Mouse (Mus musculus) thymus, postnatal 14 days (tissue): ENCODE measurements at regions not wholly inside any gene's neighbourhood (a gene's known extent, or its start where the extent isn't known, plus 50 kb on each side); places are given as distances from the start of the nearest gene placed in this dataset.

Experiments used
- DNase-seq: peaks from one replicate; pipeline ENCODE4 v3.0.0; 2021

DNA sequence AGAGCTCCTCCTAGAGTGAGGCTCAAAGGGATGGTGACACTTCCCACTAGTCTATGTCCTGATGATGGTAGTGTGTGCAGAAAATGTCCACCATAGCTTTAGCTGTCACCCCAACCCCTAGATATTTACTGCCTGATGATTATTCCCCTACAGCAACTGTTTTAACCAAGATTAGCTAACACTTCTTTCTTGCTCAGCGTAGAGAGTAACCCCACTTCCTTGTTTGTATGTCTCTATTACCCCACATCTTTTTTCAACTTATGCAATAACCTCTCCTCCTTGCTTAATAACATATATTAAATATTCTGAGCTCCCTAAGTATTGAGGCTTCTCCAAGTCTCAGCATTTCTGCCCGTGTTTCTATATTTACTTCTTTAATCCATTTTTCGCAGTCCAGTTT lies 404.2 kb upstream of the Cntn3 start:
- no peak for DNase-seq

DNA sequence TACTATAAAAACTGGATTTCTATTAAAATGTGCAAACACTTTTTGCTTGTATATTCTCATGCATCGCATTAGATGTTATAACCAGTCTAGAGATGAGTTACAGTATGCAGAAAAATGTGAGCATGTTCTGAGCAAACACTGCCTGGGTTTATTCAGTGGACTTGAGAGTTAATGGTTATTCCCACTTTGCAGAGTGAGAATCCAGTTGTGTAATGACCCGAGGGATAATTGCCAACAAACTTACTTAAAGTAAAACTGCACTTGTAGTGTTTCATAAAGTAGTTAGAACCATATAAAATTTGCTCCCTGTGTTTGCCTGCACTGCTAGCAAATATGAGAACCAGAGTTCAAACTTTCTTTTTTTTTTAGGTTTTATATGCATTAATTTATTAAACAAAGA lies 450.4 kb upstream of the Cntn3 start:
- no peak for DNase-seq

DNA sequence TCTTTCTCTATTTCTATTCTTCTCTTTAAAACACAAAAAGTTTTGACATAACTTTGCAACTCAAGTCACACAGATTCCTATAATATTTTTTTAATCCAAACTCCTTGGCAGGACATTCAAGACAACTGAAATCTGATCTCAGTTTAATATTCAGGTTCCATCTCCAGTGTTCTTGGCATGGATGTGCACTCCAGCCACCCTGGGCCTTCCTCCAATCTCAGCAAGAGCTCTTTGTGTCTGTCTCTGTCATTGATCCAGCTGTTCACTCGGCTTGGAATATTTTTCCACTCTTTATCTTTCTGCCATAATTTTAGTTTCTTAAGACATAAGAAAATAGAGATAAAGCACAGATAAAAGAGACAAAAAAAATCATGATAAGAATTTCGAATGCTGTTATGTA lies 451.1 kb upstream of the Cntn3 start:
- no peak for DNase-seq

DNA sequence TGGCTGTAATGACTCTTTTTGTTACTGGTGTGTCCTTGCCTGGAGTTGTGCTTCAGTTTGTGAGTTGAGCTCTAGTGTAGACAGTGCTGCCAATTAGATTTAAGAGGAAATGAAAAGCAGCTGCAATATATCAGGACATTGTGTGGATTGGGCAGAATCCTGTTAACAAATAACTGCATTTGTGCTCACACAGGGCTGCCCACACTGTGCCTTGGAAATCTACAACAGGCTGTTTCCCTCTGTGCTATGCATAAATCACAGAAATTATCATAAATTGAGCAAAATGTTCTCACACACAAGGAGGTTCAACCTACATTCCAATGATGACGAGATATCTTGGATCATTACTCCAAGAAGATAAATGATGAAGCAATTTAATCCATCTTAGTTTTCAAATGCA lies 455.2 kb upstream of the Cntn3 start:
- DNase-seq: no peak

DNA sequence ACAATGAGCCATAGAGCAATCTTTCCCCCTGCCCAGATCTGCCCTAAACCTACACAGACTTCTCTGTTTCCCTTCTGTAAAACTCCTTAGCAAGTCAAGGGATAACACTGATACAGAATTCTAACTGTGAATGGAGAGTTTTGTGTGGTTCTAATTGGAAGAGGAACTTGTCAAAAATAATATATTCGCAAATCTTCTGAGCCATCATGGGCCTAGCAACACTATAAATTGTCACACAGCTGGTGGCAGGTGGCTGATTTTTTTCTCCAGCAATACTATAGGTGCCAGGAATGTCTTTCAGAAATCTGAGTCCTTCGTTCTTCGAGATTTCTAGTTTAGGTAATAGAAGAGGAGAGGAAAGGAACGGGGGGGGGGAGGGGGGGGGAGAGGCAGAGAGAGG lies 460.5 kb upstream of the Cntn3 start:
- DNase-seq: no peak

DNA sequence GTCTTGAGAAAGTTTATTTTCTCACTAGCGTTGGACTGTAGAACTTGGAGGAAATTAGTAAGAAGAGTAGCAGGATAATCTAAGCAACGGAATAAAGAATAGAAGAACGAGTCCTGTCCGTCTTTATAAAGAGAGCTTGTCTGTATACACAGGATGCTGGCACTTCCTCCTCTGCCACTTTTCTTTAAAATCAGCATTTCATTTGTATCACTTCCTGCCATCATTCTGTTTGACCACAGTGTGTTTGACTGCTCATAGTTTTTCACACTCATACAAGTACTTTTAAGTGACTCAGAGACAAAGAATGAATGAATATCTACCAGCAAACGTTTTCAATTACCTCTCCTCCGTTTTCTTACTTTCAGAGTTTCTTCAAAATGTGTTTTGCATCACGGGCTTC lies 461.0 kb upstream of the Cntn3 start:
- no peak for DNase-seq

DNA sequence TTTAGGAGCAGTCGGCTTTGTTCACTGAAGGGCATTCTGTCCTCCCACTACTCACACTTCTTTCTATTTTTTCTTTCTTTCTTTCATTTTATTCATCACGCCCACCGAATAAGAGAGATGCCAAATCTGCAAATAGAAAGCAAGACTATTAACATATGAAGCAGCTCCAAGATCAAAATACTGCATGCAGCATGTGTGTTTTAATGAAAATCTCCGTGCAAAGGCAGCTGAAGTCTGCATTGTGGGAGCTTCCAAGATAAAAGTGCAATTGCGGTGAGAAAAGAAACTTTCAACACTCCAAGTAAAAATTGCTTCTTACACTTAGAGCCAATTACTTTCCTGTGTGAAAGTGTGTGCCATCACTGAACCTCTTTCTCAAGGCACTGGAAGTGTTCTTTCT lies 449.8 kb upstream of the Chl1 start:
- DNase-seq: no peak

DNA sequence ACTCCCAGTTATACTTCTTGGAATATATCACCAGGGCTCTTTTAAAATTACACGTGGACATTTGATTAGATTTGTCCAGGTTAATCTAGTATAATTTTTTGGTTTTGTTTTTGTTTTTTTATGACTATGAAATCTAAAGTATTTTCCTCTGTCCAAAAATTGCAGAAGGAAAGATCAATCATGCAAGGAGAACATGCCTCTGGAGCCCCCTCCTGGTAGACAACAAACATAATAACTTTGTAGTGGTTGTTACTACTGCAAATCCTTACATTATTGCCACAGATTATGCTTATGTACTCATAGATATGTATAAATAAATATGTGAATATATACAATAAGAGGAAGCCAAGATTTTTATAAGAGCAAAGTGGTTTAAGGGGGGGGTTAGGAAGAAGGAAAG lies 404.2 kb upstream of the Chl1 start:
- no peak for DNase-seq

DNA sequence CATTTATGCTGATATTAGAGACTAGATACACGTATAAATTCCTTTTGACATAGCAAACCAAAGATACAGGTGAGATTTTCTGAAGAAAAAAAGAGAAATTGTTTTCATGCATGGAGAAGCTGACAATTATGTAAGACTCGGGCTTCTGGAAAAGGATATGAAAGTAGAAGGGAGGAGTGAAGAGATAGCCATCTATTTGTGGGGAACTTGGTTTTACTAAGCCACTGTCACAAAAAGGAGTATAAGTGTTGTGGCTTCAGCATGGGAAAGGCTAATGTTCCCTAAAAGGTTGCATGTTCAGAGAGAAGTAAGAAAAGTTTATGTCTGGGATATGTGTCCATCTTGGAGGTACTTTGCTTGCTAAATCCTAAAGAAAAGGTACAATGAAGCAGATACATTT lies 390.8 kb upstream of the Chl1 start:
- no peak for DNase-seq

DNA sequence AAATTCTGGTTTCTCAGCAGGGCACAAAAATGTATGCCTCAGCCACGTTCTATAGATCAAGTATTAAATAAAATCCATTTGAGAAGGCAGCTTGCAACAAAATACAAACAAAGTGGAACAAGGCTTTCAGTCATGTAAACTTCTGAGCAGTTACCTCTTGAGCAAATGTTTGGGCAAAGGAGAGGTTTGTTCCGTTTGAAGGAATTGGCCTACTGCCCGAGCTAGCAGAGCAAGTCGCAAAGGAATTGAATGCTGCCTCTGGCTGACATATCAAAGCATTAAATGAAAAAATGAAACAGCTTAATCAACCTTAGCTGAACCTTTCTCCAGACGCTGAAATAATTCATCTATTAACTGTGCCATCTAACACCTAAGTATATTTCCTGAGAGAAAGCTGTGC lies 369.5 kb upstream of the Chl1 start:
- DNase-seq: no peak

DNA sequence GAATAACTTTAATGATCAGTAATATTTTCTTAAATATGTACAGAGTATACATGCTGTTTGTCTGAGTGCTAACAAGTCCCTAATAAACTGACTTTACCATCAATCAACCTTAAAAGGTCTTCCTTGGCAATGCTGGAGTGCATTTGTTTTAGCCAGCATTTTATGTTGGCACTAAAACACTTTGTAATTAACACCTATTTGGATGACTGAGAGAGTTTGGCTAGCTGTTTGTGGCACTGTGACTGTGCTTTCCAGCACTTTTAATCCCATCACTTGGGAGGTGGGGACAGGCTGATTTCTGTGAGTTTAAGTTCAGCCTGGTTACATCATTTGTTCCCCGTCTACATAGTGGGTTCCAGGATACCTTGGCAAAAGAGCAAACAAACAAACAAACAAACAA lies 332.5 kb upstream of the Chl1 start:
- no peak for DNase-seq

DNA sequence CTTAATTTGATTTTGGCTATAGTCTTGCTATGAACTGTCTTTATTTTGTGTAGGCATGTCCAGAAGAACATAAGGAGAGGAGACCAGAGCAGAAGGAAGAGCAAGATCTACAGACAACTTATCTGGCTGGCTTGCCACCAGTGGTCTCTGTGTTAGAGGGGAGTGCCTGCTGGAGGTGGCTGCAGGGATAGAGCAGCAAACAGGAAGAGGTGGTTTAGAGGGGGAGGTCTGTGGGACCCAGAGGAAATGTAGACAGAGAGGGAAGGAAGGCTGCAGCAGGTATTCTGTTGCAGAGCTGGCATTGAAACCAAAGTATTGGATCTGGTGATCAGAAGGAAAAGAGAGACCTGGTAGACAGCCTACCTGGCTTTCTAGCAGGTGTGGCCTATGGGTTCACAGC lies 327.0 kb upstream of the Chl1 start:
- DNase-seq: no peak

DNA sequence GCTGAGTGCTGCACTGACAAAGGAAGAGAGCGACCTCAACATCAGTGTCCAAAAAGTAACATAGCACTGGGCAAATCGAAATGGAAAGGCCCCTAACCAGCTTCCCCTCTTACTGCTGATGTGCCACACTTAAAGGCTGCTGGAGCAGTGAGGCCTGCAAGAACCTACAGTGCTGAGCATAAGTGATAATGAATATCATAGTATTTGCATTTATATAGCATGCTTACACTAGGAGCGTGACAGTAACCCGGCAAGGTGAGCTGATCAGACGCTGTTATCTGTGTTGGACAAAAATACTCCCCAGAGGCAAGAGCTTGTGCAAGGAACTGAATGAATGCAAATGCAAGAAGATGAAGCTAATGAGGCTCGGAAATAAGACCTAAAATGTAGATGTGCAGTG lies 313.5 kb upstream of the Chl1 start:
- no peak for DNase-seq

DNA sequence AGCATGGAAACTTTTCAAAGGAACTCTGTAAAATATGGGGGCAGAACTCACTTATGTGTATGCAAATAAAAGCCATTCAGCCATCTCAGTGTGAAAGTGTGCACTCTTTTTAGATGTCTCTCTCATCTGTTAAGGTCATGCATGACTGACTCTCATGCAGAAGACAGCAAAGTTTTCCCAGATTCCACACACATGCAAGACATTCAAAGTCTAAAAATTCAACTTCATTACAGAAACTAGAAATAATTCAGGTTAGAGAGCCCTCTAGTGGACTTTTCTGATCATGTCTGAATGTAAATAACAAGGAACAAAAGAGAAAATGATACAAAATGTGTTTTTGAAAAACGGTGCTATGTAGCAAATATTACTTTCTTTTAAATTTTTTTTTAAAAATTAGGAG lies 308.8 kb upstream of the Chl1 start:
- DNase-seq: no peak

DNA sequence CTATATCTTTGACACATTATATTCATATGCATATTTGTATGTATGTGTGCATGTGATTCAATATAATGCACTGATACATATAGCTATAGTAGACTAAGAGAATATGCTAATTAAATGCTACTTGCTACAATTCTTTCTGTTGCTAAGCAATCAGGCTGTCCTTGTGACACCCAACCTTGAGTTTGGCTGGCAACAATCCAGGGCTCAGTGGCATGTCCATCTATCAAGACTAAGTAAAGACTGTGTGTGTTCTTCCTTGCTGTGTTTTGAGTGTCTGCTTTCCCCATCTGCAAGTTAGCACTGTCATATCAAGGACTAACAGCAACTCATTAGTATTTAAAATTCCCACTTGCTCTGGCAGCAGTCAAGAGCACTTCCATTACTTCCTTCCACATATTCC lies 301.2 kb upstream of the Chl1 start:
- DNase-seq: no peak

DNA sequence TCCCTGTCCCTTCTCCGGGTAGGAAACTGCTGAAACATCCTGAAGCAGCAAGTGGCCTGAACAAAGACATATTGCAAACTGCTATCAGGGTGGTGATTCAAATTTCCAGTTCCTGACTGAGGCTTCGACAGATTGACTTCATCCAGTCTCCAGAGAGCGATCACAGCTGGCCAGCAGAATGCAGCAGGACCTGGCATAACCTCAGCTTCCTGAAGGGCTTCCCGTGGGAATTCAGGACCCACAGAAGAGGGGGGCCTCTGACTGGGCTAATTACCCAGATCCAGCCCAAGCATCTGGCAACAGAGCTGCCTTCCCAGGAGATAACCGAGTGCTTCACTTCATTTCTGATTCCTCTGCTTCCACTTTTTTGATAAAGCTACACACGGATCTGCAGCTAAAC lies 297.2 kb upstream of the Chl1 start:
- DNase-seq: no peak

DNA sequence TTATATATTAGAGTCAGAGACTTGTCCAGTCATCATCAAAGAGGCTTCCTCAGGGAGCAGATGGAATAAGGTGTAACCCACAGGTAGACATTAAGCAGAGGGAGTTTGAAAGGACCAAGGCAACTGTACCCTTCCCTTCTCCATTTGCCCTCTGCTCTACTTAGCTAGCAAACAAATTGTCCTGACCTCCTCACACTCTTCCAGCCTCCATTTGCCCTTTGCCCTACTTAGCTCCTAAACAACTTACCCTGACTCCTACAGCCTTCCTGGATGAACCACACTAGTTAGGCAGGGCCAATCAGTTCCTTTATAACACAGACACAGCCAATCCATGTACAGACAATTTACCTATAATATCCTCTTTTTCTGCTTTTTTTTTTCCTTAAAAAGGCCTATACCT lies 273.5 kb upstream of the Chl1 start:
- no peak for DNase-seq

DNA sequence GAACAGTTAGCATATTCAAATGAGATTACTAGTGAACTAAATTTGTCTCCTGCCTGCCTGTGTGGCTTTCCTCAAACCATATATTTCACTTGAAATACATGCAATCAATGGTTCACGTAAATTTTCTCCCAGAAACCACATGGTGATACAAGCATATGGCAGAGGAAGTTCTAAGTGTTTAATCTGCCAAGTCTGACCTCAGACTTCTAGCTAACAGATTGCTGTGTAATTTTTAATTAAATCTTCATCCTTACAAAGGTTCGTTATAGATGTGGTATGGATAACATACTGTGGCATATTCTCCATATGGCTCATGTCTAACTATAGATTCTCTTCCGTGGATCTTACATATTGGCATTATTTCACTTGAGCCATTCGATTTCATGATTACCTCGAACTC lies 241.4 kb upstream of the Chl1 start:
- no peak for DNase-seq

DNA sequence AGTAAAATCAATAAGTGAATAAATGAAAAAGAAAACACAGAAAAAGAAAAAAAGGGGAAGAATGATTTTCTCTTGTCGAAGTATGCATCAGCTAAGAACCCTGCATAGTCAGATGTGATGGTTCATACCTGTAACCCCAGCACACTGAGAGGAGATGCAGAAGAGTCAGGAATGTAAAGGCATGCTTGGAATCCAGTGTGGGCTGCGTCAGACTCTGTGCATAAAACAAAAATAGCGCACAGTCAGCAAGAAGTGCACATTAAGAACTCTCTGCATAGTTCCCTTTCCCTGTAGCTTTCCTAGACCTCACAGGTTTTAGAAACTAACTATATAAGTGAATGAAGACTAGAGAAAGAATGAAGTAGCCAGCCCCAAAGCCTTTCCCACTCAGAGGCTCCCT lies 238.2 kb upstream of the Chl1 start:
- DNase-seq: no peak

DNA sequence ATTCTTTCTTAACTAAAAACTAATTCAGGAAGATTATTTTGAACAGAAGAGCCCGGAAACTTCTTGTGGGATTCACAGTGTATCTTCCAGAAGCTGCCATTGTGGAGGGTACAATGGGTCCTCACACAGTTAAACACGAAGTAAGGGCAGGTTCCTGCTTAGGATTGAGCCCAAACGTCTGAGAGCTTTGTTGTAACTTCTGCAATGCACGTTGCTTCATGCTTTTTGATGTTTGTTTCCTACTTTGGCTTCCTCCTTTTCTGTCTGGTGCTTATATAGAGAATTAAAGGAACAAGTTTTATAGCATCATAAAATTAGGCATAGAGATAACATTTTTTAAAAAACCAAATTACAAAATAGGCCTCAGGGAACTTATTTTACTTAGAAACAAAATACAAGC lies 235.3 kb upstream of the Chl1 start:
- DNase-seq: no peak

DNA sequence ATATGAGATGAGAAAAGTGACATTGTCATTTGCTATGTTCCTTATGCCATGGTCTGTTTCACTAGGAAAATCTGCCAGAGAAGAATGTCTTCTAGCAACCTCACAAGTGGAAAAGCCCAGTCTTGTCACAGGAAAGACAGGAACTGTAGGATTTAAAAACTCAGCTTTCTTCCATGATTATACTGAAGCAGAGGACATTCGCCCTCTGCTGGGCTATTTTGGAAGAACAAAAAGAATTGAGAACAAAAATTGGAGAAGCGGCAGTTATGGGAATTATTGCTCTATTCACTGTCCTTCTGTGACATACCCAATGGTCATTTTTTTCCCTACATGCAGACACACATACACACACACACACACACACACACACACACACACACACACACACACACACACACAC lies 234.9 kb upstream of the Chl1 start:
- DNase-seq: no peak

DNA sequence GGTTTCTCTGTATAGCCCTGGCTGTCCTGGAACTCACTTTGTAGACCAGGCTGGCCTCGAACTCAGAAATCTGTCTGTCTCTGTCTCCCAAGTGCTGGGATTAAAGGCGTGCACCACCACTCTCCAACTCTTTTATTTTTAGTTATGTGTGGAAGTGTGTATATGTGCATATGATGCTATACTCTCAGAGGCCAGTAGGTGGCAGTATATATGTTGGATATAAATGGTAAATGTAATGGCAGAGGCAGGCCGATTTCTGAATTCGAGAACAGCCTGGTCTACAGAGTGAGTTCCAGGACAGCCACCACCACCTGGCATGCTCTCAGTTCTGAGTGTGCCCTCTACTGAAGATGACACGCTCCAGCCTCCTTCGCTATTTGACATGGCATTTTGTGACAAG lies 214.4 kb upstream of the Chl1 start:
- DNase-seq: peak; percentile 47

DNA sequence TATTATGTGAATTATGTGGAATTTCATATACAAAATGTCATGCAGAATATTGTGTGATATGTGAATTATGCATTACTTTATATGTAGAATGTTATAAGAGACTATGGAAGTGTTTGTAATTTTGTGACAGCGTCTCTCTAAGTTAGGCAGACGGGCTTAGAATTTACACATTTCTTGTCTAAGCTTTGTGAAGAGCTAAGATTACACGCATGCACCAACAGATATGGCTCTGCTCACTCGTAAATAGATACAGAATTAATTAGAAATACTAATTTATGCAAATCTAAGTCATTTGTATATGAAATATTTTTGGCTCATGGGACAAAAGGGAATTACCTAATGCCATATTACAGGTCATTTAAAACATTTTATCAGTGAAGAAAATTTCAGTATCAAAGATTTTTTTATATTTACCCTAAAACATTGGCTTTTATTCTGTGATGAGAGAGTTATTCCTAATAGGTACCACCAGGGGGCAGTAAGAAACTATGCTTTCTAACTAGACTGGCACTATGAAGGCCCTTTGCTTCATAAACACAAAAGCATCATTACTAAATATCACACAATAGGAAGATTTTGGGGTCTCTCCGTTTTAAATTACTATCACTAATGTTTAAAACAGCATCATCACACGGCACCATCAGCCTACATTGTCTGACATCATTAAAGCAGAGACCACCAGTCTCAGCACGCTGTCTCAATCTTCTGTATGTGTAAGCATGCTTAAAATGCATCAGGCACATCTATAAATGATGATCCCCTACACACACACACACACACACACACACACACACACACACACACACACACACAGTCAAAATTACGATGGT lies 203.8 kb upstream of the Chl1 start:
- no peak for DNase-seq

DNA sequence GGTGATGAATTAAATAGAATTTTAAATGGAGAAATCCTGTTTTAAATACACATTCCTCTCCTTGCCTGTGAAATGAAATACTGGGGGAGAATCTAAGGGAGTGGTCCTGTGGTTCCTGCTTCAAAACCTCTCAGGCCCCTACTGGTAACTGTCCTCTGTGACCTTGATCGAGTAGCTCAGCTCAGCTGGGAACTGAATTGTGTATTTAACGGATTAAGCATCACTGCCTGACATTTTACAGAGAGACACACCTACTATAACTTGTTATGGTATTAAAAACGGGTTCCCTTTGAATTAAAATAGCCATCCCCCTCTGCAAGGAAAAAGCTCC lies 203.2 kb upstream of the Chl1 start:
- no peak for DNase-seq

DNA sequence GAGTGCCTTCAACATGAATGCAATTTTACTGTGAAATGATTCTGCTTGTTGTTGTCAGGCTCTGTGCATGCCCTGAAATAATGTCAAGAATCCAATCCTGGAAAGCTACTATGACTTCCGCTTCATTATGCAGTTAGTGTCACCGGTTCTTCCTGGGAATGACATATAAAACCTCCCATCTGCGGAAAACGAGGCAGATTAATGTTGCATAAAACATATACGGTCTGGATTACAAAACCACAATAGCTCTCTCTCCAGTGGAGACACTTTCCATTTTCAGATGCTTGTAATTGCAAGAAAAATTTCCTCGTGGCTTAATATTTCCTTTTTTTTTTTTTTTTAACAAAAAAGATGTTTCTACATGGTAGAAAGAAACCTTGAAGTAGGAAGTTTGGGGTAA lies 198.2 kb upstream of the Chl1 start:
- no peak for DNase-seq

DNA sequence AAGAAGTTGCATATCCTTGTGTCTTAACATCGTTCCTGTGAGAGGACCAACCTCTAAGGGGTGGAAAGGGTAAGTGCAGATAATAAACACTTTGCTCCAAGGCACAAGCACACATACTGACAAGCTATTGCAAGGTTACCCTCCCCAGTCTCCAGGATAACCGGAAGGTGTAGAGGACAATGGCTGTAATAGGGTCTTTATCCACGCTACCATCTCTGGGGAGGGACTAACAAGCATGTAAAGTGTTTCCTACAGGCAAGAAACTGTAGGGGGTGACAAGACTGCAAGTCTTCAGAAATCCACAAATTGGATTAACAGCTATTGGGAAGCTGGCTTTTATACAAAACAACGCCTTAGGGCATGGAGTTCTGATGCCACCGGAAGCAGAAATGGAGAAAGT lies 197.5 kb upstream of the Chl1 start:
- no peak for DNase-seq
